Mouse (Mus musculus): Measurements from ENCODE around the gene Prtn3.

DNA sequence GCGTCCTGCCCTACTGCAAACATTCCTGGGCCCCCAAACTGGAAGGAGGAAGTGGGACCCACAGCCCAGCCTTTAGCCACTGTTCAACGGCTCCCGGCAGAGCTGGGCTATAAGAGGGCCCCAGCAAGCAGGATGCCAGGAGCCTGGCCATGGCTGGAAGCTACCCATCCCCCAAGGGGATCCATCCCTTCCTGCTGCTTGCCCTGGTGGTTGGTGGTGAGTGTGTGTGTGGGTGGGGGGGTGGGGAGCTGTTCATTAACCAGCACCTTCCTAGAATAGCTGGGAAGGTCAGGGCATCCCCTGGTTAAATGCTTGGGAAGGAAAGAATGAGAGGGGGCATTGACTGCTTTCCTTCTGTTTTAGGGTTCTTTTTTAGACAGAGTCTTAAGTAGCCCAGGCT is 5.3 kb downstream of the Prtn3 start:
- TF ChIP-seq POLR2A (IDR thresholded peaks at IDR 0.05; ENCODE audit: low read depth, low read length) (no peak), MAX (IDR thresholded peaks at IDR 0.05; ENCODE audit: low read length) (no peak), CTCF (conservative IDR thresholded peaks at IDR 0.05 in 1 of 2, IDR thresholded peaks at IDR 0.05 in 1 of 2; ENCODE audit: low read depth in 2 of 2, low read length in 2 of 2) (no peak), TBP (conservative IDR thresholded peaks at IDR 0.05; ENCODE audit: low read depth, low read length) (no peak), NELFE (IDR thresholded peaks at IDR 0.05; ENCODE audit: low read depth, low read length) (no peak), BHLHE40 (IDR thresholded peaks at IDR 0.05; ENCODE audit: low read depth, low read length) (no peak), IRF4 (IDR thresholded peaks at IDR 0.05; ENCODE audit: low read depth, low read length) (no peak), USF1 (IDR thresholded peaks at IDR 0.05; ENCODE audit: low read depth, low read length) (no peak), ZNF384 (IDR thresholded peaks at IDR 0.05; ENCODE audit: low read depth, low read length) (no peak), E2F4 (IDR thresholded peaks at IDR 0.05; ENCODE audit: insufficient replicate concordance, low read depth, low read length) (no peak), MAFK (IDR thresholded peaks at IDR 0.05; ENCODE audit: insufficient replicate concordance, low read length) (no peak), PAX5 (IDR thresholded peaks at IDR 0.05; ENCODE audit: low read length) (no peak)
